Mouse (Mus musculus): ENCODE data around the gene Pycr2.

- no peak for TF ChIP-seq EP300 (optimal IDR thresholded peaks at IDR 0.05)
- TF ChIP-seq CTCF (IDR thresholded peaks at IDR 0.05; ENCODE audit: low read depth) = no peak
Observed at GRCm38 (mm10) chr1:180874615-180875014, 29.5 kb upstream of the Pycr2 start.

Data from stomach, postnatal 0 days (tissue).